Mouse (Mus musculus) embryonic facial prominence, embryonic 12.5 days (tissue): ENCODE results near the gene Ubqln4. TPM values are rescaled to one million over a fixed set of nuclear protein-coding genes. Genes with fewer than 3 reads are reported as not detected.
A peak's percentile ranks its signal among the peaks of the same experiment; 100 is the strongest.

Source experiments
- ATAC-seq: fragments of 200-750 bp; cut with Nextera tagmentation; 2 replicates; pipeline ENCODE4 v1.8.0; 2017; ENCODE audit not compliant: insufficient number of reproducible peaks, insufficient read depth, low FRiP score, low TSS enrichment
- H3K27ac ChIP-seq: fragments of 300-500 bp; sonication (generic); 2 replicates; pipeline ENCODE4 v1.5.1; 2016; ENCODE audit warnings: mild to moderate bottlenecking
- H3K27me3 ChIP-seq: fragments of 300-500 bp; sonication (generic); 2 replicates; pipeline ENCODE4 v1.6.1; 2016; ENCODE audit warnings: mild to moderate bottlenecking, moderate library complexity
- H3K36me3 ChIP-seq: fragments of 300-500 bp; sonication (generic); 2 replicates; pipeline ENCODE4 v1.6.1; 2016; ENCODE audit warnings: mild to moderate bottlenecking
- H3K4me1 ChIP-seq: fragments of 300-500 bp; sonication (generic); 2 replicates; pipeline ENCODE4 v1.6.1; 2016
- H3K4me2 ChIP-seq: fragments of 300-500 bp; sonication (generic); replicated peaks from 2 replicates; pipeline ENCODE4 v1.6.1; 2016; ENCODE audit warnings: mild to moderate bottlenecking, moderate library complexity
- H3K4me3 ChIP-seq: fragments of 300-500 bp; sonication (generic); 2 replicates; pipeline ENCODE4 v1.5.1; 2016; ENCODE audit warnings: mild to moderate bottlenecking
- H3K9ac ChIP-seq: fragments of 300-500 bp; sonication (generic); 2 replicates; pipeline ENCODE4 v1.6.1; 2016; ENCODE audit warnings: mild to moderate bottlenecking, moderate library complexity
- H3K9me3 ChIP-seq: fragments of 300-500 bp; sonication (generic); 2 replicates; pipeline ENCODE4 v1.6.1; 2016; ENCODE audit warnings: mild to moderate bottlenecking, moderate library complexity
- WGBS: fragments of 180-500 bp; shearing (Covaris S2); methylation state at CpG from one replicate; pipeline ENCODE4 v1.1.7; 2016; 5-methylcytosine and 5-hydroxymethylcytosine counted together
- microRNA counts: library from miRNA; unstranded; fragments of <30 nt; microRNA quantifications from one replicate; lab custom pipeline; 2017
- microRNA-seq: library from miRNA; unstranded; fragments of <30 nt; microRNA quantifications from one replicate; pipeline ENCODE4, GENCODE M21; 2017
- polyA plus RNA-seq: library from polyadenylated mRNA; unstranded; fragments of >200 nt; fragmentation: Nextera tagmentation; extraction: Ambion mirVana; gene quantifications from 2 replicates; pipeline ENCODE4 v1.2.1, GENCODE M21; 2016

Gene Ubqln4
- polyA plus RNA-seq, 1 experiment from 2014 or later = 63.7 TPM

GRCm38 (mm10) chr3:88615902-88616391, 62.4 kb downstream of the Ubqln4 start:
- WGBS = 48% methylated on average over 9 of the region's 9 CpGs
- Histone ChIP-seq H3K4me1 (peaks cover 20% of the 10 kb centered on the region), H3K4me2 (peak overlapping the region; percentile 26), H3K9me3 (no peaks in the 10 kb centered on the region), H3K27ac (peak overlapping the region; percentile 50; the same call in 1 of the 2 replicates), H3K36me3 (no peaks in the 10 kb centered on the region), H3K4me3 (0 out of 2 replicates have a peak overlapping the region, but pooled peaks have one; percentile 15), H3K9ac (no peak overlapping the region), H3K27me3 (no peaks in the 10 kb centered on the region)
- no peak for ATAC-seq

- H3K4me3 ChIP-seq = no peak overlapping the region
- H3K4me1 ChIP-seq = peaks cover 20% of the 10 kb centered on the region
- ATAC-seq = no peak
- no peak overlapping the region for H3K27ac ChIP-seq
- WGBS = 76% methylated on average over 3 of the region's 3 CpGs
- H3K4me2 ChIP-seq = peak overlapping the region; percentile 26
- no peak overlapping the region for H3K9ac ChIP-seq
- no peaks in the 10 kb centered on the region for H3K9me3 ChIP-seq
- H3K27me3 ChIP-seq = no peaks in the 10 kb centered on the region
- no peaks in the 10 kb centered on the region for H3K36me3 ChIP-seq
Observed at GRCm38 (mm10) chr3:88616951-88617500, 63.5 kb downstream of the Ubqln4 start.

GRCm38 (mm10) chr3:88618074-88618871, 64.7 kb downstream of the Ubqln4 start:
- H3K36me3 ChIP-seq = no peaks in the 10 kb centered on the region
- peaks cover 20% of the 10 kb centered on the region for H3K4me1 ChIP-seq
- H3K4me3 ChIP-seq = no peak overlapping the region
- no peak for ATAC-seq
- H3K27ac ChIP-seq = no peak overlapping the region
- 73% methylated on average over 8 of the region's 8 CpGs for WGBS
- no peak overlapping the region for H3K4me2 ChIP-seq
- no peaks in the 10 kb centered on the region for H3K9me3 ChIP-seq
- no peak overlapping the region for H3K9ac ChIP-seq
- no peaks in the 10 kb centered on the region for H3K27me3 ChIP-seq

MicroRNAs within 50 kb of the gene (microRNA counts, 519-probe panel; counts per million panel counts)
- microRNA mmu-miR-1905 (lab: Ali Mortazavi, UCI) = 460 counts per million, percentile 65 among the panel's probes with 10 or more counts

Small RNAs within 50 kb of the gene (microRNA-seq; reads per million reads assigned to microRNA genes)
- gene Mir1905 = not detected

Other genes starting within 250 kb of the Ubqln4 start
- 169 and 174 TPM in 2 replicates for gene Glmp, start 228.7 kb upstream of the Ubqln4 start, polyA plus RNA-seq
- 4.5 and 4.8 TPM in 2 replicates for gene Tmem79, start 217.6 kb upstream of the Ubqln4 start, polyA plus RNA-seq
- 65.1 and 74.4 TPM in 2 replicates for gene Smg5, start 217.5 kb upstream of the Ubqln4 start, polyA plus RNA-seq
- 2.8 and 3.3 TPM in 2 replicates for gene Paqr6, start 189.2 kb upstream of the Ubqln4 start, polyA plus RNA-seq
- 0.17 TPM in 1 of 2 replicates, not detected in the other for gene Bglap3, start 181.0 kb upstream of the Ubqln4 start, polyA plus RNA-seq
- gene Bglap2, start 175.1 kb upstream of the Ubqln4 start, polyA plus RNA-seq = not detected in 2 replicates
- gene Bglap, start 169.3 kb upstream of the Ubqln4 start, polyA plus RNA-seq = not detected in 2 replicates
- gene Pmf1, start 143.4 kb upstream of the Ubqln4 start, polyA plus RNA-seq = 130 and 133 TPM in 2 replicates
- gene Slc25a44, start 128.6 kb upstream of the Ubqln4 start, polyA plus RNA-seq = 17.0 and 17.3 TPM in 2 replicates
- gene Sema4a, start 92.6 kb upstream of the Ubqln4 start, polyA plus RNA-seq = 7.5 and 9.0 TPM in 2 replicates
- gene Lmna, start 43.8 kb upstream of the Ubqln4 start, polyA plus RNA-seq = 109 and 113 TPM in 2 replicates
- gene Mex3a, start 21.4 kb upstream of the Ubqln4 start, polyA plus RNA-seq = 36.3 and 37.7 TPM in 2 replicates
- 4.0 and 5.5 TPM in 2 replicates for gene Rab25, start 5.5 kb upstream of the Ubqln4 start, polyA plus RNA-seq
- gene Lamtor2, start 684 bp upstream of the Ubqln4 start, polyA plus RNA-seq = 144 and 146 TPM in 2 replicates
- 184 and 185 TPM in 2 replicates for gene Ssr2, start 22.1 kb downstream of the Ubqln4 start, polyA plus RNA-seq
- 117 and 123 TPM in 2 replicates for gene Arhgef2, start 52.2 kb downstream of the Ubqln4 start, polyA plus RNA-seq
- gene Rxfp4, start 99.4 kb downstream of the Ubqln4 start, polyA plus RNA-seq = not detected in 2 replicates
- 116 and 117 TPM in 2 replicates for gene Khdc4, start 132.0 kb downstream of the Ubqln4 start, polyA plus RNA-seq
- gene Rit1, start 163.1 kb downstream of the Ubqln4 start, polyA plus RNA-seq = 46.2 and 51.6 TPM in 2 replicates
- 41.4 and 48.5 TPM in 2 replicates for gene Syt11, start 221.4 kb downstream of the Ubqln4 start, polyA plus RNA-seq